Mouse (Mus musculus) adrenal gland, postnatal 10 days (tissue): ENCODE measurements around the gene Rrm1. TPM values are rescaled to one million over a fixed set of nuclear protein-coding genes. Genes with fewer than 3 reads are reported as not detected.
"Not testable (repeated sequence)": the region's sequence is repeated elsewhere in the genome, so short reads cannot be mapped to it uniquely, and the experiment has no call there.

ENCODE experiments used
- DNase-seq: peaks from one replicate; pipeline ENCODE4 v3.0.0; 2021; ENCODE audit warnings: mixed read lengths
- long read RNA-seq, 2 experiments: library from polyadenylated mRNA; stranded (forward); transcript quantifications; one replicate each; pipeline ENCODE4 v2.0.0; 2021
- total RNA-seq, 2 experiments: library from RNA; stranded (reverse); gene quantifications; 2 replicates each; pipeline ENCODE4 v1.2.3; 2021

The Rrm1 gene
- total RNA-seq = 10 to 100 TPM; 33.7 to 50.4 TPM
- long read RNA-seq, experiment 1, transcript Rrm1-201 (19 exons, 3,997 nt) = major isoform, 33 of 39 reads
- long read RNA-seq, experiment 1, partial matches to known transcripts = 6 of 39 reads
- long read RNA-seq, experiment 1, other reads (novel, unspliced or antisense) = 0 of 39 reads
- long read RNA-seq, experiment 2, transcript Rrm1-201 (19 exons, 3,997 nt) = major isoform, 38 of 45 reads
- long read RNA-seq, experiment 2, partial matches to known transcripts = 5 of 45 reads
- long read RNA-seq, experiment 2, other reads (novel, unspliced or antisense) = 2 of 45 reads

GRCm38 (mm10) chr7:102441657-102442391 is at the start of gene Rrm1:
TSS of gene Rrm1 (plus strand) at chr7:102441695.
- DNase-seq = peak; percentile 97

- DNase-seq = no peak
Measured at GRCm38 (mm10) chr7:102393898-102394297, 47.6 kb upstream of the Rrm1 start.

- peak; percentile 57 for DNase-seq
Measured at GRCm38 (mm10) chr7:102395894-102396293, 45.6 kb upstream of the Rrm1 start.

GRCm38 (mm10) chr7:102396331-102396730 is 45.2 kb upstream of the Rrm1 start:
- DNase-seq = no peak

- no peak for DNase-seq
Measured at GRCm38 (mm10) chr7:102399180-102399731, 42.2 kb upstream of the Rrm1 start.

GRCm38 (mm10) chr7:102404118-102404517 is 37.4 kb upstream of the Rrm1 start:
- DNase-seq = no peak

- no peak for DNase-seq
Measured at GRCm38 (mm10) chr7:102407440-102407839, 34.1 kb upstream of the Rrm1 start.

GRCm38 (mm10) chr7:102415272-102415671 is 26.2 kb upstream of the Rrm1 start:
- not testable (repeated sequence) for DNase-seq

GRCm38 (mm10) chr7:102415841-102416240 is 25.7 kb upstream of the Rrm1 start:
- DNase-seq = no peak

GRCm38 (mm10) chr7:102417398-102417797 is 24.1 kb upstream of the Rrm1 start:
- DNase-seq = peak; percentile 42

GRCm38 (mm10) chr7:102422036-102422435 is 19.5 kb upstream of the Rrm1 start:
- DNase-seq = no peak

- DNase-seq = no peak
Measured at GRCm38 (mm10) chr7:102425933-102426685, 15.4 kb upstream of the Rrm1 start.

GRCm38 (mm10) chr7:102434344-102434743 is 7.2 kb upstream of the Rrm1 start:
- DNase-seq = no peak

GRCm38 (mm10) chr7:102440822-102441656 is 456 bp upstream of the Rrm1 start:
- DNase-seq = no peak

- no peak for DNase-seq
Measured at GRCm38 (mm10) chr7:102442432-102442831, 937 bp downstream of the Rrm1 start.

- no peak for DNase-seq
Measured at GRCm38 (mm10) chr7:102444301-102444700, 2.8 kb downstream of the Rrm1 start.

- peak; percentile 36 for DNase-seq
Measured at GRCm38 (mm10) chr7:102446438-102446837, 4.9 kb downstream of the Rrm1 start.

GRCm38 (mm10) chr7:102458618-102459380 is 17.3 kb downstream of the Rrm1 start:
- DNase-seq = no peak

- no peak for DNase-seq
Measured at GRCm38 (mm10) chr7:102467566-102467965, 26.1 kb downstream of the Rrm1 start.

GRCm38 (mm10) chr7:102472675-102473074 is 31.2 kb downstream of the Rrm1 start:
- DNase-seq = no peak

- no peak for DNase-seq
Measured at GRCm38 (mm10) chr7:102476601-102477000, 35.1 kb downstream of the Rrm1 start.
